Mouse (Mus musculus) spleen, adult 18-20 months (tissue): ENCODE results near the gene Cdkn2aip.
A peak's percentile ranks its signal among the peaks of the same experiment; 100 is the strongest.

ENCODE experiments used
- DNase-seq, 2 experiments: peaks; one replicate each; pipeline ENCODE4 v3.0.0; 2022; ENCODE audit warnings: mixed read lengths in 2 of 2

Cdkn2aip gene

DNA sequence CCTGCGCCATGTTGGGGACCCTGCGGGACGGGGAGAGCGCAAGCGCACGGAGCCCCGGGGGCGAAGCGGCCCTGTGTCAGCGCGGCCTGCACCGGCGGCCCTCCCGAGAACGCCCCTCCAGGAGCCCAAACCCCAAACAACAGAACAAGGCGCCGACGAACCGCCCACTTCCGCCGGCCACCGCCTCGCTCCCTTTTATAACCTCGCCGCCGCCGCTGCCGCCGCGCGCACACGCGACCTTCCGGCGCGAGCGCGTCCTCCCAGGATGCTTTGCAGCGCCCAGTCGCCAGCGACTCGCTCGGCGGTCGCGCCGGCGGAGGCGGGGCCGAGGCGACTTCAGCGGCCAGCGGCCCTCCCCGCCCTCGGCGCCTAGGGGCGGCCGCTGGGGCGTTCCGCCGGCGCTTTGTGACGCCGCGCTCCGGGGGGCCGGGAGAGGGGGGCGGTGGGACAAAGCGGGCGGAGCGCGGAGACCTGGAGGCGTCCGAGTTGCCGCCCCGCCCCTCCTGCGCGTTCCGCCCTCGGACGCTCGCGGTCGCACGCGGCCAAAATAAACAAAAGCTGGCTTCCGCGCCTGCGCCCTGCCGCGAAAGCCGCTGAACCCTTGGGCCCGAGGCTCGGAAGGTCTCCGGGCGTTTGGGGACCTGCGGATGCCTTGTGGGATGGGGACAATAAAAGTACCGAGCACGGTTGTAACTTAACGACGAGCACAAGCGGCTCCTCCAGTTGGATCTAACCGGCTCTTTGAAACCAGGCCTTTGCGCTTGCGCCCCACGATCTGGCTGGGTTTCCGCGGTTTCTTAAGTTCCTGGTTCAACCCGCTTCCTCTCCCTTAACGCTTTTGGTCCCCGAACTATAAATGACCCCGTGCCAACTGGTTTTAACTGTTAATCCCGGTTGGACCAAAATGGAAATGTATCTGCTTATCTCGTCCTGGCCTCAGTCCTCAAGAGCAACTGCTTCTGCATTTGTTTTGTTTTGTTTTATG, at the start of gene Cdkn2aip:
TSS of gene Cdkn2aip (minus strand) at position 172 of the 985 bp plus-strand sequence.
- peak; percentile 93 to 94 for DNase-seq

DNA sequence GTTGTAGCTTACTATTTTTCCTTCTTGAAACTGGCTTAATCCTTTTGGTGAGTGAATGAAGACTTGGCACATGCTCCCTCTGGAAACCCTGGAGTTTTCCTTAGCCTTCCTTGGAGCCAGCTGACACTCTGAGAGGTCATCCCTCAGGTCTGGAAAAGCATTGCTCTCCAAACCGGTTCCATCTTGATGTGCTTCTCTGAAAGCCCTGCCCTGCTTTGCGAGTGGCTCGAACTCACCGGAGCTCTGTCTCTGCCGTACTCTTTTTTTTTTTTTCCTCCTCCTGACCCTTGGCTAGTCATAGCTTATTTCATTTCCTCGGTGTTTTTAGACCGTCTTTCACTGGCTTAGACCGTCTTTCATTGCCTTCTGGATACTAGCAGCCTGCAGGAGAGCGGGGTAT, 49.5 kb upstream of the Cdkn2aip start:
- DNase-seq, result no peak

DNA sequence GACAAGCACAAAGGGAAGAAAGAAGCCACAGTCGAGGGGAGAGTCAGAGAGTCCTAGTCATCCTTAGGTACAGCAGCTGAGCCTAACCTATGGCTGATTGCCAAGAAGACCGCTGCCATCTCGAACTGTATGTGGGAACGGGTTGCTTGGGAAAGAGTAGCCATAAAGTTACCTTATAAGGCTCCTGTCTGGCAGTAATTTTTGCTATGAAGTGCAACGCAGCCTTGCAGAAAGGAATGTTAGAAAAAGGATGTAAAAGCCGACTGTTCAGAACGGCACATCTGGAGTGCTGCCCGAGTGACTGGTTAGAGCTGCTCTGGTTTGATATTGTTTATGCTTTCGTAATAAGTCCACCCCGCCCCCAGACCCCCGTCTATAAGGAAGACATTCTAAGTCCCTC, 47.0 kb upstream of the Cdkn2aip start:
- DNase-seq, result no peak

DNA sequence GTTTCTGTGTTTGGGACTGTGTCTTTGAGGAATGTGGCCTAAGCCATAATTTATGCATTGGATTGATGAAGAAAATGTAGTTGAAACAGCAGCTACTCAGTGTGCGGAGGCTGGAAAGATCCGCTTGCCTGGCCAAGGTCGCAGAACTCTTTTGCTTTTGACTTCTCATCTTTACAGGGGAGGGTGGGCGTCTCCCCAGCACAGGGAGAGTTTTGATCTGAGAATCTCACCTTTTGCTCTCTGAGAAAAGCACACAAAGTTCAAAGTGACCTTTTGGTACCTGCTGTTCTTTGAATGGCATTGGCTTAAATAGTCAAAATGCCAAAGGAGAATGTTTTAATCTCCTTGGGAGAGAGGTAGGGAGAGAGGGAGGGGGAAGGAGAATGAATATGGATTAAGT, 46.5 kb upstream of the Cdkn2aip start:
- no peak for DNase-seq

DNA sequence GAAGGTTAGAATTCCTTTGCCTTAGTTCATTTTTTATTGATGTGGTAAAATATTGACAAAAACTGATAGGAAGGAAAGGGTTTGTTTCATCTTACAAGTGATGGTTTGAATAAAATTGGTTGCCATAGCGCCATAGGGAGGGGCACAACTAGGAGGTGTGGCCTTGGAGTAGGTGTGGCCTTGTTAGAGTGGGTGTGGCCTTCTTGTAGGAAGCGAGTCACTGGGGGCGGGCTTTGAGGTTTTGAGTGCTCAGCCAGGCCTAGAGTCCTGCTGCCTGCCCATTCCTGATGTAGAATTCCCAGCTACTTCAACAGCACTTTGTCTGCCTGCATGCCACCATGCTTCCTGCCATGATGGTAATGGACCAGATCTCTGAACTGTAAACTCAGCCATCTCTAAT, 39.4 kb upstream of the Cdkn2aip start:
- no peak for DNase-seq

DNA sequence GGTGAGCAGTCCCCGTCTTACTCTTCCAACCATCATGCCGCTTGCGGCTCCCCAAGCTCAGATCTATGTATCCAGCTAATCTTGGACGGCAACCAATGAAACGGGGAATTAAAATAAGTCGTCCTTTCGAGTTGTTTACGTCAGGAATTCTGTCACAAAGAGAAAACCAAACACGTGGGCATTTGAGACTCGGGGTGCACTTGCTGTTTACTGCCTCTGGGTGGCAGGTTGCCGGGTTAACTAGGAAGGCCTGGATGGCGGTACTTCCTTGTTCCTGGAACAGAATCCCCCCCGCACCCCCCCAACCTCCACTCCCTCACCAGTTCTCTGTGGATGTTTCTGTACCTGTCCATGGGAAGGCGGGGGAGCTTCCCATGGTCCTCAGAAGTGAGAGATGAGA, 36.4 kb upstream of the Cdkn2aip start:
- DNase-seq, result no peak

DNA sequence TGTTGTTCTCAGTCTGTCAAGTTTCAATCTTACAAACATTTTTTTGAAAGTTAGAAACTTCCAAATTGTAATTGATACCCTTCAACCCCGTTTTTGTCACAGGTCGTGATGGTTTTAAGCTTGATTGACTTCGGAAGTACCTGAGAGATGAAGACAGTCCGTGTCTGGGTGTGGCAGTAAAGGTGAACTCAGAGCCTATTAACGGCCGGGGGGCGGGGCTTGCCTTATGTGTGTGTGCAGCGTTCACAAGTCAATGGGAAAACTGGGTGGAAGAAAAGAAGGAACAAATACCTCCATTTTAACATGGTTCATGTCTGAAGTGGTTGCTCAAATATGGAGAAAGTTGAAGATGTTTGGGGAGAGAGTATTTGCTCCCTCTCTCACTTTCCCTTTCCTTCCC, 35.8 kb upstream of the Cdkn2aip start:
- no peak for DNase-seq

DNA sequence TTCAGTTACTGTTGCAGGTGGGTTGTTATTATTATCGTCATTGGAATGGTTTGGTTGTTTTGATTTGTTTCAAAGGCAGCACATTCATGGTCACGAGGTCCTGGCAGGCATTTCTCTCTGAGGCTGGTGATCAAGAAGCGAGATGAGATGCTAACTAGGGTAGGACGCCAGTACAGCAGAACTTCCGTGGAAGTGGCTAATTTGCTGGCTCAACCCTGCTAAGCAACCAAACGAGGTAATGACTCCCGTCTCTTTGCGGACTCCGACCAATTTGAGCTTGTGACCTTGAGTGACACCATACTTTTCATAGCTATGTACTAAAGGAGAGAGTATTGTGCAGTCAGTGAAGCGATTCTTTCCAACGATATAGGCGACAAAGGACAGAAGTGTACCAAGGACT, 32.6 kb upstream of the Cdkn2aip start:
- DNase-seq, result no peak

DNA sequence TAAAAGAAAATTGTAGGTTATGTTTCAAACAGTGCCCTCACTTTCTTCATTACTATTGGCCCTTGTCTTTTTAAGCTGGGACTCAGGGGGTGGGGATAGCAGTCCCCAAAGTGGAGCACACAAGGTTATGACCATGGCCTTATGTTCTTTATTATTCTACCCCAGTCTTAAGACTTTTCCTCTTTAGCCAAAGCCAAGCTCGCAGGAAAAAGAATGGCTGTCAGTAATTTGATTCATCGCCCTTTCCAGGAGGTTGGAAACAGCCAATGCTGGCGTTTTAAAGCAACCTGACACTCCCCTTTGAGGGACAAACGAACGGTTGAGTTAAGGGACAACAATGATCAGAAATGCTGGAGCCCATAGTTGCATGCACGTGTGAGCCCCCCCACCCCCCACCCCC, 32.1 kb upstream of the Cdkn2aip start:
- no peak for DNase-seq

DNA sequence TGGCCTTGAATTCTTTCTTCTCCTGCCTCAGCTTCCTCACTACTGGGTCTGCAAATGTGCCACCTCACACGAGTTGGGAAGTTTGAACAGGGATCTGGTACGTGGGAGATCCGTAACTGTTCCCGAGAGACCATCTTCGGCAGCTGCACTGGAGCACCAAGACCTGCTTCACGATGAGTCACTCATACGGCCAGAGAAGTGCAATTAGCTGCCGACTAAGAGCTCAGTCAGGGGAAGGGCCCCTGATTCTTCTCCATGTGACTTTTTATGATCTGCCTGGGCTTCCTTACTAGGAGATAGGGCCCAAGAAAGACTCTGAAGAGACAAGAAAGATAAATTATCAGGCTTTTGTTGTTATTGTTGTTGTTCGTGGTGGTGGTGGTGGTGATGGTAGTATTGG, 31.1 kb upstream of the Cdkn2aip start:
- no peak for DNase-seq

DNA sequence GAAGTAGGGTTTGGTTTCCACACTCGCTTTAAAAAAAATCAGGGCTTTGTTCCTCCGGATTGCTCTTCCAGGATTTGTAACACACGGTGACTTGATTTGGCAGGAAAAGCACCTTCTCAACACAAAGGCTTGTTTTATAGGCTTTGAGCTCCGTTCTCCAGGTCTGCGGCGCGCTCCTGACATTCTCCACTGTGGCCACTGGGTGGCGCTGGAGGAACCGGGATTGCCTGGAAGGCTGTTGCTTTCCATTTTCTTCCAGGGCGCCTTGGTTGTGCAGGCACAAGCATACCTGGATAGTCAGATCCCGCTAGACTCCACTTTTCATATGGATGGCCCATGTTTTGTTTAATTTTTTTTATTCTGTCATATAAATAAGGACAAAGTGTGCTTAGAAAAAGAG, 29.7 kb upstream of the Cdkn2aip start:
- DNase-seq, result peak; percentile 8 to 57

DNA sequence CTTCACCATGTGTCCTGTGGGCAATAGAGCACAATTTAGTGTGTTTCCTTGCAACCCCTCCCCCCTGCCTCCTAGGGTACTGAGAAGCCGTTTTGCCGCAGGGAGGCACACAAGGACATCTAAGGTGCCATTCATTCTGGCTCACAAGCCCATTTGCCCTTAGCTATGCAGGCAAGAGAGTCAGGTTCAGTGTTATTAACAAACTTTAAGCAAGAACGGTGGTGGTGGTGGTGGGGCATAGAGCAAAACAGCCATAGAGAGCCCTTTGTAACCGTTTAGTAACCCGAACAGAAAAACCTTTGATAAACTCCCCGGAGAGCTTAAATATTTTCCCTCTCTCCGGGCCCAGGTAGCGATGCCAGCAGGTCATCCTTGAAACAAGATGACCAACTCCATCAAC, 29.3 kb upstream of the Cdkn2aip start:
- no peak for DNase-seq

DNA sequence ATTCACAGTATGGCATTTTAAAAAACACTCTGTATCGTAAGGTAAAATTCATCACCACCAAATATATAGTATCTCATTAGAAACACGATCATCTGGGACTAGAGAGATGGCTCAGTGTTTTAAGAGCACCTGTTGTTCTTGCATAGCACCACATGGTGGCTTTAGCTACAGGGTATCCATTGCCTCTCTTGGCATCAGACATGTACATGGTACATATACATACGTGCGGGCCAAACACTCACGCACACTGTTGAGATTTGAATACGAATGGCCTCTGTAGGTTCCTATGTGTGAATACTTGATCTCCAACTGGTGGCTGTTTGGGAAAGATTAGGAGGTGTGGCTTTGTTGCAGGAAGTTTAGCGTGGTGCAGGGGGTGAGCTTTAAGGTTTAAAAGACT, 28.6 kb upstream of the Cdkn2aip start:
- DNase-seq, result no peak

DNA sequence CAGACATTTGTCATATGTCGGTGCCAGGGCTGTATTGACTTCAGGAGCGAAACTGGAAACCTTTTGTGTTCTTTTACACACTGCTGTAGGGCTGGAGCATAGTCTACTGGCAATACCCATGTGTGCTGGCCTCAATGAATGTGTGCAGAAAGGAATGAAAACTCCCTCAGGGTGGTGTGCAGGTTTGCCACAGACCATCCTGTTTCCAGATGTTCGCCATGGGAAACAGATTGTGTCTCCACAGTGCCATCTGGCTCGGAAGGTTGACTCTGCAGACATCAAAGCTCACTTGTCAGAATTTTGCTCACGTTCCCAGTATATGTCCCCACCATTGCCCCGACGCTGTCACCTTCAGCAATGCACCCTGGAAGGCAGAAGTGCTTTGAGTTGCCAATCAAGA, 23.4 kb upstream of the Cdkn2aip start:
- DNase-seq, result no peak

DNA sequence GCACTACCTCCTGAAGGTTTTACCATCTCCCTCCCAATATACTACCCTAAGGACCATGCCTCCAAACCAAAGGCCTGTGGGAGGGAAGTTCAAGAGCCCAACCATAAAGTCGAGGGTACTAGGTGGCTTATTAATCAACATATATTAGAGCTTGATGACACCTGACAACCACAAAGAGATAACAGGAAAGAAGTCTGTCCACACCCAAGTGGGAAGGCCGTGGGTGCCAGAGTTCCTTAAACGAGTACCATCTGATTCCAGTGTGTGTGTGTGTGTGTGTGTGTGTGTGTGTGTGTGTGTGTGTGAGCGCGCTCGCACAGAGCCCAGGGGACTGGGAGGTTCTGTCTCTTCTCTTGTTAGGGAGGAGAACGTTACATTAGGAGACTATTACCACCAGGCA, 15.6 kb upstream of the Cdkn2aip start:
- no peak for DNase-seq

DNA sequence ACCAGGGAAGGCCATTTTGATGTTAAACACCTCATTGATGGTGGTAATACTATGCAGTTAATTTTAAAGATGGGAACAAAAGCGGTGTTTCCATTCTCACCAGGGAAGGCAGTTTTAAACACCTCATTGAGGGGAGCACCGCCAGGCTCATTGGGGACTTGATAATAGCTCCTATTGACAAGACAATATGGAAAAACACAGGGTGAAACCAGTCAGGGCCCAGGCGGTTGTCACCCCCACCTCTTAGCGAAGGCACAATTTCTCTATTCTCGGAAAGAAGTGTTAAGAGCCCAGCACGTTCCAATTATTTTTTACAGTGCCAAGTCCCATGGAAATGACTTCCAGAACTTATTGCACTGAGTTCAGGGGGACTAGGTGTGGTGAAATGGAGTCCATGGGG, 13.2 kb upstream of the Cdkn2aip start:
- DNase-seq, result no peak

DNA sequence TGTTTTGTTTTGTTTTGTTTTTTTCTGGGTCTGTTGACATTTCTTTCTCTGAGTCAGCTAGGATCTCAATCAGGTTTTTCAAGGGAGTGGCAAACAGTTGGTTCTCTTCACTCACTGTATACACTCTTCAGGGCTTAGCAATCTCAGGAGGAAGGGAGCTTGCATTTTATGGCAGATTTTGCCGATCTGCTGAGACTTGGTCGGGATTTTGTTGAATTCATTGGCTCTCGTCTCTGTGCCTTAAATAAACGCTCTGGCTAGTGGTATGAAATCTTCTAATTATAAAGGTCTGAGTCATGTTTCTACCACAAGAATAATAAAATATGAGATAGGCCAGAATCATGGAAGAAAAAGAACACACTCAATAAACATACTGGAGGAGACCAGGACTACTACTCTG, 7.9 kb upstream of the Cdkn2aip start:
- DNase-seq, result no peak

DNA sequence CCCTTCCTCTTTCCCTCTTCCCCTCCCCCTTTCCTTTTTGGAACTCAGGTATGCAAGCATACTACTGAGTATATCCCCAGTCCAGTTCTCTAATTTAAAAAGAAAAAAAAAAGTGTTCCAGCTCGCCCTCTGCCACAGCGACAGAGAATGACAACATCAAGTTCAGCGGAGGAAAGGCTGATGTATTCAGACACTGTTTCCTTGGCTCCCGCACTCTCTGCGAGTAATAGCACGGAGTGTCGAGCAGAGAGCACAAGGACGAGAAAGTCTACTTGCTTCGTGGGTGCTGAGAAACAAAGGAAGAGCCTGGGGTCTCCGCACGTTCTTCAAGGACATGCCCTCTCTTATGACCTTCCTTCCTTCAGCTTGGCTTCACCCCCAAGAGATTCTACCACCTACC, 4.9 kb upstream of the Cdkn2aip start:
- no peak for DNase-seq

DNA sequence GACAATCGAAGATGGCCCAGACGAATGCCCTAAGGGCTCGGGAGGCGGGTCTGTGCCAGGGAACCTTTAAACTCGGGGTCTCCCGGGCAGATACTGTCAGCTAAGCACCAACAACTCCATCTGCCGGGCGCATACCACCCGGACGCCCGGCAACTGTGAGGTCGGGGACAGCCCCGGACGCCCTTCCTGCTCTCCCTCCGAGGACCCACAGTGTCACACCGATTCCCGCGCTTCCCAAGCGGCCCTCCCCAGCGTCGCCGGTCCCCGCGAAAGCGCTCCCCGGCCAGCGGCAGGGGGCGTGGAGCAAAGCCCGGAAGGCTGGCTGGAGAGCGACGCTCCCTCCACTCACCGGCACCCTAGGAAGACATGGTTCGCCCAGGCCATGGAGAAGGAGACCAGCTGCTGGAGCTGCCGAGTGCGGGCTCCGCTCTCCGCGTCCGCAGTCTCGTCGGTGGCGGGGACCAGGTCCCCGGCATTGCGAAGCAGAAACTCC, 515 bp downstream of the Cdkn2aip start:
- peak in 1 of 2 experiments; percentile 55 for DNase-seq

DNA sequence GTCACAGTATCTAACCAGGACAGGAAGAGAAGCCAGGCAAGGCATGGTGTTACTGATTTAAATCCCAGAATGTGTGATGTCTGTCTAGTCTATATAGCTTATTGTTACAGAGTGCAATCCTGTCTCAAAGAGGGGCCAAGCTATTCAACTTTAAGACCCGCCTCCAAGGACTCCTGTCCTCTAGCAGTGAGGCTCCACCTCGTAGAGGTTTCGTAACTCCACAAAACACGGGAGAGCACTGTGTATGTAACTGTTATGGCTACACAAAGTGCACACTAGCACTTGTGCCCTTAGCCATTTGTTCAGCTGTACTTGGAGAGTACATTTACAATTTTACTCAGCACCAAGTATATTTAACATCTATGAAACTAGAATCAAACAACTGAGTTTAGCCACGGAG, 5.6 kb downstream of the Cdkn2aip start:
- DNase-seq, result no peak

DNA sequence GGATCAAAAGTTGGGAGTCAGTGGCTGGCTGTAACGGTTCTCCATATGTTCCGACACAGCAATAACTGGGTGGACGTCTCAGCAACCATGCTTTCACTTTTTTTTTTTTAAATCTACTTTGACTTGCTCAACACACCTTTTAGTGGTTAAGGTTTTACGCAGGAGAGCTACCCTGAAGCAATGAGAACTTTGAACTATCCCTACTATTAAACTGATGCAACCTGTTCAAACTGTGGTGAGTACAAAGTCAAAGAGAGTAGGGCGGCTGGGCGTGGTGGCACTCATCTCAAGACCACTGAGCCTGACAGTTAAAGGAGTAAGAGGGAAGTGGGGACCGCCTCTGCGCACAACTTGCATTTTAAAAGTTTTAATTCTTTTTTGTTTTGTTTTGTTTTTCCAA, 7.0 kb downstream of the Cdkn2aip start:
- no peak for DNase-seq

DNA sequence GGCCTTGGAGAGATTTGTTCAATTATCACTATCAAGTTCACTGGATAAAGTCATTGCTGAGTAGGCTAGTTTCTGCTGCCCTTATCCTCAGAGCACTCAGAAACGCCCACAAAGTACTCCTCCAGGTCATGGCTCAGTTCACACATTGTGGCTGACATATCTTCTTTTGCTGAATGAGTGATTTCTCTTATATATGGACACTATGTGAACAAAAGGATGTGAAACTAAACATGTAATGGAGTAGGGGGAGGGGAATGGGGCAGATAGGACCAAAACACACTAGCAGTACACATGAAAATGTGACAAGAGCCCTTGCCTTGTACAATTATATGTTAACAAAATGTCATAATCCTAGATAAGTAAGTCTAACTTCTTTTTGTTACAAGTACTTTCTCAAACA, 11.4 kb downstream of the Cdkn2aip start:
- no peak for DNase-seq

DNA sequence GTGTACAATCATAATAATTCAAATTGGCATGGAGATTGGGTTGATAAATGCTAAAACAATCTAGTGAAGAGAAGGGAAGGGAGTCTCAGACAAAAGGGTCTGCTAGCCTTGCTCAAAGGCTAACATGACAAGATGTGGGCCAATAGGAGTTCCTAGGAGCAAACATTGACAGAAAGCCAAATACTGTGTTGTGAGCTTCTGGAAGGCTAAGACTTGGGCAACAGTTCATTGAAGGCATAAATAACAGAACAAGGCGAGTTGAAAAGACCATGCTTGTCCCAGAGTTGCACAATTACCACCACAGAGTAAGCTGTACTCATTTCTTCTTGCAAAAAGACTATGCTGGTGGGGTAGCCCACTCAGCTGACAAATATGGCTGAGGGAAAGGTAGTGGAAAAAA, 16.0 kb downstream of the Cdkn2aip start:
- DNase-seq, result no peak

DNA sequence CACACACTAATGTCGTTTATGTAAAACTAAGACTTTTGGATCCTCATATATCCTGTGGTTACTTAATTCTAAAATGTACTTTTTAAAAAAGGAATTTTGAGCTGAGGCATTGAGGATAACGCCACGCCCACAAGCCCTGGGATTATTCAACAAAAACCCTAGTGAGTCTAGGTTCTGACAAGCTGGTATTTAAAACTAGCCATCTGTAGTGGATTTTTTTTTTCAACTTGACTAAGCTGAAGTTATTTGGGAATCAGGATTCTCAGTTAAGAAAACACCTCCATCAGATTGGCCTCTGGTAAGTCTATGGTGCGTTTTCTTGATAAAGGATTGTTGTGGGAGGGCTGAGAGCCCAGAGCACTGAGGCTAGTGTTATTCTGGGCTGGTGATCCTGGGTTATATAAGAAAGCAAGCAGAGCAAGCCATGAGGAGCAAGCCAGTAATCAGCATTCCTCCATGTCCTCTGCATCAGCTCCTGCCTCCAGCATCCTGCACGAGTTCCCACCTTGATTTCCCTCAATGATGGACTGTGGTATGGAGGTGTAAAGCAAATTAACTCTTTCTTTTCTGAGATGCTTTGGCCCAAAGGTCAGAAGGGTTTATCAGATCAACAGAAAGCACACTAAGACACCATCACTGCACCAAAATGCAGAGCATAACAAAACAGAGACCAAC, 18.2 kb downstream of the Cdkn2aip start:
- no peak for DNase-seq
